Comparison of ENCODE assay signal across 20 mouse cellular contexts in the genomic region with DNA sequence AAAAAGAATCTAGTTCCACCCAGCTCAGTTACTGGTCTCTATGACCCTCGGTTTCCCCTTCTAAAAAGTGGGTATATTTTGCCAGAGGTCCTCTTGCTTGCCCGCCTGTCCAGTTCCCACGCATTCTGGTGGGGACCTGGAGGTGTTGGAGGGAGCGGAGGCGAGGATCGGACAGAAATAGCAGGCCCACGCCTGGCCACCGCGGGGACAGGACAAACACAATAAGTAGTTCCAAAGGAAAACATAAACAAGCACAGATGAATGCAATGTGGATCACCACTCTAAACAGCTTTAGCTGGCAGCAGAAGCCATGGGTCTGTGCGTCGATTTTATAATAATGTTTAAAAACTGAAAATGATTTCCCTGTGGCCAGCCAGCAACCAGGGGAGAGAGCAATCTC. TPM values are rescaled to one million over a fixed set of nuclear protein-coding genes. Genes with fewer than 3 reads are reported as not detected.
DNase-seq lines count a peak whose midpoint lies in the region; ATAC-seq and TF ChIP-seq lines count a peak whose summit lies in the region.
"Had no signal": no experiment of that assay in that cellular context is flagged by ENCODE, and none has a peak within 500 bp of the region (broad histone marks: within the 10 kb centered on the region; RNA-seq: fewer than 3 reads in every experiment).

No protein-coding gene starts in this region.

- peak overlapping the region; percentile 31 for H3K4me3 ChIP-seq in cerebellum, adult 2 months (replicated peaks; ENCODE audit: insufficient read depth, low read depth, low read length)
- H3K4me3 ChIP-seq in heart, embryonic 15.5 days = no peak overlapping the region
- no peak overlapping the region for H3K4me3 ChIP-seq in lung, postnatal 0 days (ENCODE audit: low read depth, low read length)
- no peak overlapping the region for H3K4me3 ChIP-seq in lung, adult 2 months (replicated peaks; ENCODE audit: extremely low read depth, low read depth, low read length)
- no peak overlapping the region for H3K4me3 ChIP-seq in stomach, embryonic 16.5 days (replicated peaks; ENCODE audit: low read length)
- H3K4me3 ChIP-seq: forebrain, embryonic 12.5 days; hindbrain, embryonic 15.5 days; neural tube, embryonic 12.5 days had no signal

- no peak for TF ChIP-seq CTCF in cerebellum, adult 2 months (IDR thresholded peaks at IDR 0.05; ENCODE audit: borderline replicate concordance, insufficient read depth, low read depth, low read length)
- no peak for TF ChIP-seq CTCF in lung, postnatal 0 days (IDR thresholded peaks at IDR 0.05)
- no peak for TF ChIP-seq CTCF in lung, adult 2 months (IDR thresholded peaks at IDR 0.05; ENCODE audit: insufficient read depth, low read length)

- no peaks in the 10 kb centered on the region for H3K9me3 ChIP-seq in heart, embryonic 15.5 days (replicated peaks)
- H3K9me3 ChIP-seq in lung, postnatal 0 days (ENCODE audit: low read length) = no peaks in the 10 kb centered on the region
- H3K9me3 ChIP-seq in stomach, embryonic 16.5 days (replicated peaks; ENCODE audit: control insufficient read depth, low read length) = no peaks in the 10 kb centered on the region
- H3K9me3 ChIP-seq: forebrain, embryonic 12.5 days; hindbrain, embryonic 15.5 days; neural tube, embryonic 12.5 days had no signal

- 0 out of 2 replicates have a peak, but pooled peaks have one; percentile 4 for TF ChIP-seq EP300 in lung, postnatal 0 days (IDR thresholded peaks at IDR 0.05)

- H3K36me3 ChIP-seq in heart, embryonic 15.5 days = no peaks in the 10 kb centered on the region
- no peaks in the 10 kb centered on the region for H3K36me3 ChIP-seq in lung, postnatal 0 days (ENCODE audit: insufficient read depth, low read length)
- H3K36me3 ChIP-seq in stomach, embryonic 16.5 days (ENCODE audit: control insufficient read depth, insufficient read depth, low read length) = no peaks in the 10 kb centered on the region
- H3K36me3 ChIP-seq: forebrain, embryonic 12.5 days; hindbrain, embryonic 15.5 days; neural tube, embryonic 12.5 days had no signal

- H3K4me2 ChIP-seq in heart, embryonic 15.5 days = 0 out of 2 replicates have a peak overlapping the region, but pooled peaks have one; percentile 2
- H3K4me2 ChIP-seq in lung, postnatal 0 days (replicated peaks; ENCODE audit: low read depth, low read length) = no peak overlapping the region
- no peak overlapping the region for H3K4me2 ChIP-seq in stomach, embryonic 16.5 days (ENCODE audit: low read depth, low read length)
- H3K4me2 ChIP-seq: forebrain, embryonic 12.5 days; hindbrain, embryonic 15.5 days; liver, embryonic 11.5 days; neural tube, embryonic 12.5 days had no signal

- peak overlapping the region; percentile 0; the same call in 1 of the 2 replicates for H3K9ac ChIP-seq in heart, embryonic 15.5 days
- no peak overlapping the region for H3K9ac ChIP-seq in lung, postnatal 0 days (replicated peaks; ENCODE audit: low read depth)
- H3K9ac ChIP-seq in stomach, embryonic 16.5 days (ENCODE audit: low read length) = 0 out of 2 replicates have a peak overlapping the region, but pooled peaks have one; percentile 30
- H3K9ac ChIP-seq: forebrain, embryonic 12.5 days; hindbrain, embryonic 15.5 days; neural tube, embryonic 12.5 days had no signal

- no peak for ATAC-seq in heart, embryonic 15.5 days (replicated peaks; ENCODE audit: insufficient number of reproducible peaks, insufficient read depth, low FRiP score, low read depth)
- ATAC-seq in lung, postnatal 0 days = no peak
- ATAC-seq in stomach, embryonic 16.5 days (ENCODE audit: insufficient read depth, low FRiP score) = no peak

- H3K27me3 ChIP-seq in cerebellum, adult 2 months (ENCODE audit: control insufficient read depth, insufficient read depth, low read length) = no peaks in the 10 kb centered on the region
- H3K27me3 ChIP-seq in heart, embryonic 15.5 days = peaks cover 22% of the 10 kb centered on the region
- H3K27me3 ChIP-seq in lung, postnatal 0 days (replicated peaks; ENCODE audit: insufficient read depth, low read length) = peaks cover 11% of the 10 kb centered on the region
- peaks cover 9% of the 10 kb centered on the region for H3K27me3 ChIP-seq in stomach, embryonic 16.5 days (ENCODE audit: control insufficient read depth, insufficient read depth, low read length)

- peak overlapping the region; percentile 58 for H3K27ac ChIP-seq in cerebellum, adult 2 months (ENCODE audit: insufficient read depth, low read length)
- peak overlapping the region; percentile 83 for H3K27ac ChIP-seq in heart, embryonic 15.5 days
- peak overlapping the region; percentile 15; the same call in 1 of the 2 replicates for H3K27ac ChIP-seq in lung, postnatal 0 days (ENCODE audit: low read length)
- H3K27ac ChIP-seq in stomach, embryonic 16.5 days (ENCODE audit: low read length) = peak overlapping the region; percentile 51
- H3K27ac ChIP-seq: forebrain, embryonic 12.5 days; hindbrain, embryonic 15.5 days; neural tube, embryonic 12.5 days had no signal

- DNase-seq in cerebellum, adult 2 months = peak in 1 of 2 experiments; percentile 54
- DNase-seq in cerebellum, postnatal 4 days (ENCODE audit: low spot score in 2 of 2) = no peak
- DNase-seq in heart, adult 8-10 months (ENCODE audit: low spot score) = no peak
- no peak for DNase-seq in lung, postnatal 0 days (ENCODE audit: low spot score)
- no peak for DNase-seq in lung, adult 2 months
- DNase-seq in urinary bladder, postnatal 25 days (ENCODE audit: low spot score) = no peak
- DNase-seq: cerebellum, adult 8-10 months; embryo, embryonic 11 days; layer of hippocampus, postnatal 36 days; left cerebral cortex, postnatal 4 days had no signal

- no peak for TF ChIP-seq POLR2A in cerebellum, adult 2 months (IDR thresholded peaks at IDR 0.05; ENCODE audit: borderline replicate concordance, insufficient read depth, low read length)
- no peak for TF ChIP-seq POLR2A in lung, adult 2 months (IDR thresholded peaks at IDR 0.05; ENCODE audit: borderline replicate concordance, extremely low read depth, low read depth, low read length)

- H3K4me1 ChIP-seq in cerebellum, adult 2 months (ENCODE audit: control insufficient read depth, insufficient read depth, low read length) = peaks cover 48% of the 10 kb centered on the region
- peaks cover 76% of the 10 kb centered on the region for H3K4me1 ChIP-seq in heart, embryonic 15.5 days (replicated peaks)
- peaks cover 13% of the 10 kb centered on the region for H3K4me1 ChIP-seq in lung, postnatal 0 days (ENCODE audit: insufficient read depth, low read depth, low read length)
- H3K4me1 ChIP-seq in lung, adult 2 months (ENCODE audit: control insufficient read depth, insufficient read depth, low read length) = no peaks in the 10 kb centered on the region
- H3K4me1 ChIP-seq in stomach, embryonic 16.5 days (ENCODE audit: control insufficient read depth, insufficient read depth, low read length) = peaks cover 24% of the 10 kb centered on the region

- 13% methylated on average over 11 of the region's 11 CpGs for WGBS in cerebellum, adult 2 months
- 60% methylated on average over 11 of the region's 11 CpGs for WGBS in heart, embryonic 15.5 days
- 48% methylated on average over 11 of the region's 11 CpGs for WGBS in lung, postnatal 0 days
- WGBS in lung, adult 2 months = 51% methylated on average over 11 of the region's 11 CpGs
- WGBS in stomach, embryonic 16.5 days = 72% methylated on average over 11 of the region's 11 CpGs

RNA-seq across cellular contexts. Expression of a gene that starts 5.4 kb away (rescaled TPM):
- 81.9 and 93.9 TPM in 2 replicates for polyA plus RNA-seq in cerebellum, adult 2 months (2012; rRNA removed)
- polyA plus RNA-seq in heart, embryonic 15.5 days (2015; fragmentation: Nextera tagmentation; extraction: Ambion mirVana) = 16.5 and 27.5 TPM in 2 replicates
- total RNA-seq in heart, adult 8-10 months (2022) = 100 to 1,000 TPM; 268 to 282 (median 276) TPM
- polyA plus RNA-seq in lung, postnatal 0 days (2015; fragmentation: Nextera tagmentation; extraction: Ambion mirVana) = 28.6 and 35.7 TPM in 2 replicates
- 85.5 and 98.7 TPM in 2 replicates for polyA plus RNA-seq in lung, adult 2 months (2012; rRNA removed)
- polyA plus RNA-seq in stomach, embryonic 16.5 days (2015; fragmentation: Nextera tagmentation; extraction: Ambion mirVana) = 6.6 and 7.0 TPM in 2 replicates
- total RNA-seq: megakaryocyte, adult 5-6 weeks had no signal

RNA-seq across cellular contexts. Expression of a gene that starts 47.7 kb away (rescaled TPM):
- not detected in 2 replicates for polyA plus RNA-seq in cerebellum, adult 2 months (2012; rRNA removed)
- not detected in 2 replicates for polyA plus RNA-seq in heart, embryonic 15.5 days (2015; fragmentation: Nextera tagmentation; extraction: Ambion mirVana)
- total RNA-seq in heart, adult 8-10 months (2022) = not detected
- 0.26 TPM in 1 of 2 replicates, not detected in the other for polyA plus RNA-seq in lung, postnatal 0 days (2015; fragmentation: Nextera tagmentation; extraction: Ambion mirVana)
- 0.62 TPM in 1 of 2 replicates, not detected in the other for polyA plus RNA-seq in lung, adult 2 months (2012; rRNA removed)
- not detected in 2 replicates for polyA plus RNA-seq in stomach, embryonic 16.5 days (2015; fragmentation: Nextera tagmentation; extraction: Ambion mirVana)
- total RNA-seq: gastrocnemius, postnatal 4 days; layer of hippocampus, postnatal 36 days; left cerebral cortex, postnatal 4 days; megakaryocyte, adult 5-6 weeks; midbrain, postnatal 0 days had no signal
- polyA plus RNA-seq: forebrain, embryonic 12.5 days; hindbrain, embryonic 15.5 days; liver, embryonic 11.5 days; midbrain, postnatal 0 days; neural tube, embryonic 12.5 days; small intestine, adult 2 months had no signal

RNA-seq across cellular contexts. Expression of a gene that starts 54.4 kb away (rescaled TPM):
- polyA plus RNA-seq in cerebellum, adult 2 months (2012; rRNA removed) = 57.1 and 60.9 TPM in 2 replicates
- polyA plus RNA-seq in heart, embryonic 15.5 days (2015; fragmentation: Nextera tagmentation; extraction: Ambion mirVana) = 22.2 and 28.2 TPM in 2 replicates
- 10 to 100 TPM; 48.3 to 60.9 (median 54.9) TPM for total RNA-seq in heart, adult 8-10 months (2022)
- 30.1 and 34.5 TPM in 2 replicates for polyA plus RNA-seq in lung, postnatal 0 days (2015; fragmentation: Nextera tagmentation; extraction: Ambion mirVana)
- 82.9 and 97.2 TPM in 2 replicates for polyA plus RNA-seq in lung, adult 2 months (2012; rRNA removed)
- 34.0 and 35.2 TPM in 2 replicates for polyA plus RNA-seq in stomach, embryonic 16.5 days (2015; fragmentation: Nextera tagmentation; extraction: Ambion mirVana)

Comparison
In these comparisons a context has a peak if more than half of its experiments do, and no peak if none do; other contexts are left out.
1. H3K27ac ChIP-seq: peak in every context shown above with its lines; median percentile 83 in heart, embryonic 15.5 days; 58 in cerebellum, adult 2 months; 51 in stomach, embryonic 16.5 days; 15 in lung, postnatal 0 days.